Mouse (Mus musculus) bone marrow macrophage, adult 2 months (primary cell): ENCODE data around the gene Dcaf10.

ENCODE experiments used
- CTCF ChIP-seq: IDR thresholded peaks from 2 replicates; pipeline ENCODE4 v1.5.1; 2012; ENCODE audit warnings: low read depth, mild to moderate bottlenecking, low read length, moderate library complexity
- POLR2A ChIP-seq: IDR thresholded peaks from 2 replicates; pipeline ENCODE4 v1.6.1; 2012; ENCODE audit warnings: mild to moderate bottlenecking, low read depth, low read length, borderline replicate concordance

DNA sequence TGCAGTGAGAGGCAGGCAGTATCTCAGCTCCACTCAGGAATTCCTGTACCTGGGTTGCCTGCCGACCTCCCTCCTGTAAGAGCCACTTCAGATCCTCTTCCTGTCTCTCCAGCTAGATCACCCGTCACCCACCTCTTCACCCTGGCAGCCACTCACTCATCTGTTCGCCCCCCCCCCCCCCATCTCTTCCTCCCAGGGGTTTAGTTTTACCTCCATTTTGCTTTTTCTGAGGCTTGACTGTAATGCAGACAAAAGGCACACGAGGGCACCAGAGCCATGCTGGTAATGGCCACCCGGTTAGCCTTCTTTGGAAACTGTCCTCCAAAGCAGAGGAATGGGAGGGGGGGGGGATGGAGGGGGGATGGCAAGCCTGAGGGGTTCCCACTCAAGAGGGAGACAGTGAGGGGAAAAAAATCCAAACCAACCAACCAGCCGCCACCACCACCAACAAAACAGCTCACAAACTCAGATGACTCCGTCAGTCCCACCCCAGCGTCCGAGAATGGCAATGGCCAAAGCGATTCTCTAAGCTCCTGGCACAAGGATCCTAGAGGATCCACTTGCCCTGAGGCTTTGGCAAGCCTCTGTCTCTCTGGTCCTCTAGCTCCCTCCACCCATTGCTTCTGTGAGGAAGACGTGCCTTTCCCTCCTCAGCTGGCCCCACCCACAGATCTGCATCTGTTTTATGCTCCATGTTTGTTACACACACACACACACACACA lies 76.5 kb downstream of the Dcaf10 start:
- TF ChIP-seq CTCF (peak; percentile 72), POLR2A (no peak)
